Mouse (Mus musculus): ENCODE data around the gene Arhgap8. TPM values are rescaled to one million over a fixed set of nuclear protein-coding genes. Genes with fewer than 3 reads are reported as not detected.
"Not testable (repeated sequence)": the region's sequence is repeated elsewhere in the genome, so short reads cannot be mapped to it uniquely, and the experiment has no call there.

Arhgap8 gene
- polyA plus RNA-seq, 1 experiment, result 16.0 TPM

DNA sequence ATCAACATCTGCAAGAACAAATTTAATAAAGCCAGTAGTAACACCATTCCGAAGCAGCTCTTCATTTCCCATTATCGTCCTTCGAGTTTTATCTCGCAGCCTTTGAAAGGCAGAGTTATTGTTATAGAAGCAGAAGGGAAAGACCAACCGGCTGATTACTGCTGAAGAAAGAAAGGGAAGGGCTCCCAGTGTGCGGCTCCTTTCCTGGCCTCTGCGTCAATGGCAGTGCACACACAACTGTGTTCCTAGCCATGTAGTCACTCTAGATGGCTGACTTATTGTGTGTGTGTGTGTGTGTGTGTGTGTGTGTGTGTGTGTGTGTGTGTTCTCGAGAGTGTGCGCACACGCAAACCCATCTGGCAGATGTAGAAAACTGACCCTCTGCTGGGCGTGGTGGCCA is 4.7 kb upstream of the Arhgap8 start:
- Histone ChIP-seq H3K4me3 (ENCODE audit: control insufficient read depth, insufficient read depth, low read length) (no peak overlapping the region), H3K27ac (ENCODE audit: control insufficient read depth, insufficient read depth, low read length) (no peak overlapping the region), H3K4me1 (replicated peaks; ENCODE audit: control insufficient read depth, insufficient read depth, low read length) (no peaks in the 10 kb centered on the region), H3K36me3 (ENCODE audit: control insufficient read depth, insufficient read depth, low read length) (no peaks in the 10 kb centered on the region), H3K27me3 (ENCODE audit: control insufficient read depth, insufficient read depth, low read length) (peaks cover 4% of the 10 kb centered on the region; the same call in 1 of the 2 replicates)
- no peak for DNase-seq
- TF ChIP-seq POLR2A (IDR thresholded peaks at IDR 0.05; ENCODE audit: control insufficient read depth, extremely low read depth, insufficient read depth, low read length, poor library complexity), result no peak
- TF ChIP-seq CTCF (IDR thresholded peaks at IDR 0.05; ENCODE audit: borderline replicate concordance, control insufficient read depth, extremely low read depth, insufficient read depth, low read length, poor library complexity), result no peak
- WGBS, result 44% methylated on average over 11 of the region's 11 CpGs

DNA sequence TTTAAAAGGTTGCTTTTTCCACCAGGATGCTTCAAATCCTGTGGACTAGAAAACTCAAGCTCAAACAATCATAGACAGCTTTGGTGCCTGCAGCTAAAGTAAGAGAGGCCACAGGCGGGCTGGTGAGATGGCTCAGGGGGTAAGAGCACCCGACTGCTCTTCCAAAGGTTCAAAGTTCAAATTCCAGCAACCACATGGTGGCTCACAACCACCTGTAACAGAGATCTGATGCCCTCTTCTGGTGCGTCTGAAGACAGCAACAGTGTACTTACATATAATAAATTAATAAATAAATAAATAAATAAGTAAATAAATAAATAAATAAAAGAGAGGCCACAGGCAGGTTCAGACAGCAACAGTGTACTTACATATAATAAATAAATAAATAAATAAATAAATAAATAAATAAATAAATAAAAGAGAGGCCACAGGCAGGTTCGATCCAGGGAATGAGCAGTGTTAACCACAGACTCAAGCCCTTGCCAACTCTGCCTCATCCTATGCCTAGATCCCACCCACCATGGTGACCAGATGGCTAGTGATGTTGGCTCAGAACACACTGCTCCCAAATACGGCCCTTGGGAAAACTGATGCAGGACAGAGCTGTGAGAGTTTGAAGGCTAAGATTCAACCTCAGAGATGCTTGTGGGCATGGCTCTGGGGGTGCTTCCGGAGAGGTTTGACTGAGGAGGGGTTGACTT is 2.1 kb upstream of the Arhgap8 start:
- H3K27ac ChIP-seq (ENCODE audit: control insufficient read depth, insufficient read depth, low read length); H3K4me1 ChIP-seq (replicated peaks; ENCODE audit: control insufficient read depth, insufficient read depth, low read length); H3K36me3 ChIP-seq (ENCODE audit: control insufficient read depth, insufficient read depth, low read length); DNase-seq; H3K27me3 ChIP-seq (ENCODE audit: control insufficient read depth, insufficient read depth, low read length); H3K4me3 ChIP-seq (ENCODE audit: control insufficient read depth, insufficient read depth, low read length): not testable (repeated sequence)
- 74% methylated on average over 6 of the region's 6 CpGs for WGBS

DNA sequence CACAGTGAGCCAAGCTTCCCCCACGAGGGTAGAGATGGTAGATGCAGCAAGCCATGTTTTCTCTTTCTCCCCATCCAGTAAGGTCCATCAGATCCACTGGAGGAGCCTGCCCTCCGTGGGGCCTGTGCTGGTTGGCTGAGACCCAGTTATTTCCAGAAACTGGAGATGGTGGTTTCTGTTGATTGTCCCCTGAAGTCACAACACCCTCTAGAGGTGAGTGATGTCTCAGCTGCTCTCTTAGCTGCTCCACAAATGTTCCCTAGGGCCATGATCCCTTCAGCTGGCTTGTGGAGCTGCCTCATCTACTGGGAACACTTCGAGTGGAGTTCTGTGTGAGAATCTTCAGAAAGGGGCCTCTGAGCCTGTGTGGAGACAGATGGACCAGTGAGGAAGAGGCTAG is 1.1 kb upstream of the Arhgap8 start:
- WGBS, result 73% methylated on average over 3 of the region's 3 CpGs
- H3K4me1 ChIP-seq (replicated peaks; ENCODE audit: control insufficient read depth, insufficient read depth, low read length), result no peaks in the 10 kb centered on the region
- no peak overlapping the region for H3K27ac ChIP-seq (ENCODE audit: control insufficient read depth, insufficient read depth, low read length)
- TF ChIP-seq POLR2A (IDR thresholded peaks at IDR 0.05; ENCODE audit: control insufficient read depth, extremely low read depth, insufficient read depth, low read length, poor library complexity), result no peak
- TF ChIP-seq CTCF (IDR thresholded peaks at IDR 0.05; ENCODE audit: borderline replicate concordance, control insufficient read depth, extremely low read depth, insufficient read depth, low read length, poor library complexity), result no peak
- no peak overlapping the region for H3K4me3 ChIP-seq (ENCODE audit: control insufficient read depth, insufficient read depth, low read length)
- no peaks in the 10 kb centered on the region for H3K36me3 ChIP-seq (ENCODE audit: control insufficient read depth, insufficient read depth, low read length)
- H3K27me3 ChIP-seq (ENCODE audit: control insufficient read depth, insufficient read depth, low read length), result peaks cover 4% of the 10 kb centered on the region; the same call in 1 of the 2 replicates
- no peak for DNase-seq

DNA sequence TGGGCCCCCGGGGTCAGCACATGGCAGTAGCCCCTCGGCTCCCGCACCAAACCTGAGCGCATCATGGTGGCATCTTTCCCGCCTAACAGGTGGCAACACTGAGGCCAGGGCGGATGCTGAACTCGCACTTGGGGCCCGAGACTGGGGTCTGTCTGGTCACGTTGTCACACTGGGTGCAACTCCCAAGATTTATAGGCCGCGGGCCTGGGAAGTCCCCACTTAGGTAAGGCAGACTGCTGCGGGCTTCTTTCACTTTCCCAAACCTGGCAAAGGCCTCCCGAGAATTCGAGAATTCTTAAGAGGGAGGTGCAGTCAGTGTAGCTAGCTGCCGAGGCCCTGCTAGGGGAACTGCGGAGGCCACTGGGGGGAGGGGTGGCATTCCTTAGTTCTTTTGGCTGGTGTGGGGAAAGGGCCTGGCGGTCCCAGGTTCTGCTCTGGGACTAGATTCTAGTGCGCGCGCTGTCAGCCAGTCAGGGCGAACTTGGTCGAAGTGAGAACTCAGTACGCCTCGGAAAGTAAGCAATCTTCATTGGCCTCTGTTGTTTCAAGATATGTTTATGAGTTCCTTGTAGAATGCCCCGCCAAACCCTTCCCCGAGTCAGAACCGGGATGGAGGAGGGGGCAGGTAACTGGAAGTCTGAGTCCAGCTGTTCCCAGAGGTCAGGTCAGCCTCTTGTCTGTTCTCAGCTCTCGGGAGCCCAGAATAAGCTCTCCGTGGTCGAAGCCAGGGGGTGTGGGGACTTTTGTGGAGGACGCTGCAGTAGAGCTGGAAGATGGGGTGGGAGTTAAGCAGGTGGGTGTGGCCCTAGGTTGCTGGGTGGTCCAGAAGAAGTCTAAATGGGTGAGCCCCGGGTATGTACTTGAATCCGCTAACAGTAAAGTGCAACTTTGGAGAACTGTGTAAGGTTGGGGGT is 696 bp downstream of the Arhgap8 start:
- 12% methylated on average over 33 of the region's 33 CpGs for WGBS
- peak overlapping the region; percentile 15 for H3K4me3 ChIP-seq (ENCODE audit: control insufficient read depth, insufficient read depth, low read length)
- peaks cover 4% of the 10 kb centered on the region; the same call in 1 of the 2 replicates for H3K27me3 ChIP-seq (ENCODE audit: control insufficient read depth, insufficient read depth, low read length)
- no peaks in the 10 kb centered on the region for H3K4me1 ChIP-seq (replicated peaks; ENCODE audit: control insufficient read depth, insufficient read depth, low read length)
- DNase-seq, result no peak
- no peaks in the 10 kb centered on the region for H3K36me3 ChIP-seq (ENCODE audit: control insufficient read depth, insufficient read depth, low read length)
- H3K27ac ChIP-seq (ENCODE audit: control insufficient read depth, insufficient read depth, low read length), result 0 out of 2 replicates have a peak overlapping the region, but pooled peaks have one; percentile 11
- TF ChIP-seq CTCF (IDR thresholded peaks at IDR 0.05; ENCODE audit: borderline replicate concordance, control insufficient read depth, extremely low read depth, insufficient read depth, low read length, poor library complexity) (no peak), POLR2A (IDR thresholded peaks at IDR 0.05; ENCODE audit: control insufficient read depth, extremely low read depth, insufficient read depth, low read length, poor library complexity) (no peak)

DNA sequence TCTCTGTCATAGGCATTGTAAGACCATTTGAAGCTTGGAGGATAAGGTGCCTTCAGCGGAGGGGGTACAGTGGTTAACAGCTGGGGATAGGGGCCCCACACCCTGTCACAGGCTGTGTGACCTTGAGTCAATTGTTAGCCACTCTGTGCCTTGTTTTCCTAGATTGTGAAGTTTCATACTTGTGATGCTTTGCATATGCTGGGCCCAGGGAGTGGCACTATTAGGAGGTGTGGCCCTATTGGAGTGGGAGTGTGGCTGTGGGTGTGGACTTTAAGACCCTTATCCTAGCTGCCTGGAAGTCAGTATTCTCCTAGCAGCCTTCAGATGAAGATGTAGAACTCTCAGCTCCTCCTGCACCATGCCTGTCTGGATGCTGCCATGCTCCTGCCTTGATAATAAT is 3.8 kb downstream of the Arhgap8 start:
- DNase-seq; H3K4me3 ChIP-seq (ENCODE audit: control insufficient read depth, insufficient read depth, low read length); H3K36me3 ChIP-seq (ENCODE audit: control insufficient read depth, insufficient read depth, low read length); H3K27ac ChIP-seq (ENCODE audit: control insufficient read depth, insufficient read depth, low read length); H3K4me1 ChIP-seq (replicated peaks; ENCODE audit: control insufficient read depth, insufficient read depth, low read length); H3K27me3 ChIP-seq (ENCODE audit: control insufficient read depth, insufficient read depth, low read length): not testable (repeated sequence)
- 97% methylated on average over 1 of the region's 1 CpGs for WGBS

DNA sequence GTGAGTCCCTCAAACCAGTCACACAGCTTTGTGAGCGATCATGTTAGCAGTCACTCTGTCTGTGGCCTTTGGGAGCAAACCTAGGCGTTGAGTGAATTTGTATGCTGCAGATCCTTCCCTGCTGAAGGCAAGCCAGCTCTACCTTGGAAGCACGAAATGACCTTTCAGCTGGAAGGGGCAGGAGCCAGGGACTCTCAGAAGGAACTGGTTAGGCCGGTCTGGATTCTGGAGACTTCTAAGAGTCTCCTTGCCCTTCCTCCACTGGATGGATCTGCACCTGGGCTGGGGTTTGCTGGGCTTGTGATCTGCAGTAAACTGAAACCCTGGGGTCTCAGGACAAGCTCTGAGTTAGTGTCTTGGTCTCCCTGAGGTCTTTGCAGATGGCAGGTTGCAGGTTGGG is 4.3 kb downstream of the Arhgap8 start:
- Histone ChIP-seq H3K4me1 (replicated peaks; ENCODE audit: control insufficient read depth, insufficient read depth, low read length) (no peaks in the 10 kb centered on the region), H3K4me3 (ENCODE audit: control insufficient read depth, insufficient read depth, low read length) (no peak overlapping the region), H3K27ac (ENCODE audit: control insufficient read depth, insufficient read depth, low read length) (no peak overlapping the region), H3K27me3 (ENCODE audit: control insufficient read depth, insufficient read depth, low read length) (peaks cover 4% of the 10 kb centered on the region; the same call in 1 of the 2 replicates), H3K36me3 (ENCODE audit: control insufficient read depth, insufficient read depth, low read length) (no peaks in the 10 kb centered on the region)
- 90% methylated on average over 4 of the region's 4 CpGs for WGBS
- no peak for DNase-seq
- TF ChIP-seq POLR2A (IDR thresholded peaks at IDR 0.05; ENCODE audit: control insufficient read depth, extremely low read depth, insufficient read depth, low read length, poor library complexity), result no peak
- TF ChIP-seq CTCF (IDR thresholded peaks at IDR 0.05; ENCODE audit: borderline replicate concordance, control insufficient read depth, extremely low read depth, insufficient read depth, low read length, poor library complexity), result no peak

All from thymus, adult 2 months (tissue).